19 mouse cellular contexts compared by ENCODE assay signal in genomic region chr10:105405856-105406527, GRCm38 (mm10).
"Had no signal": no experiment of that assay in that cellular context is flagged by ENCODE, and none has a peak within 500 bp of the region (broad histone marks: within the 10 kb centered on the region; RNA-seq: fewer than 3 reads in every experiment).

No protein-coding gene starts in this region.

- H3K36me3 ChIP-seq: midbrain, embryonic 10.5 days; midbrain, embryonic 12.5 days; neural tube, embryonic 15.5 days had no signal

- ATAC-seq: midbrain, embryonic 16.5 days had no signal

- H3K4me1 ChIP-seq: midbrain, embryonic 10.5 days had no signal

- H3K9me3 ChIP-seq: midbrain, embryonic 12.5 days; neural tube, embryonic 13.5 days; neural tube, embryonic 15.5 days had no signal

- H3K4me2 ChIP-seq: lung, embryonic 14.5 days; midbrain, embryonic 12.5 days; neural tube, embryonic 13.5 days; neural tube, embryonic 15.5 days had no signal

- H3K4me3 ChIP-seq: midbrain, embryonic 10.5 days; midbrain, embryonic 12.5 days; myocyte; neural tube, embryonic 13.5 days; neural tube, embryonic 15.5 days had no signal

- H3K9ac ChIP-seq: lung, embryonic 14.5 days; midbrain, embryonic 12.5 days; neural tube, embryonic 13.5 days; neural tube, embryonic 15.5 days had no signal

- H3K27ac ChIP-seq: midbrain, embryonic 10.5 days; midbrain, embryonic 12.5 days; neural tube, embryonic 13.5 days; neural tube, embryonic 15.5 days had no signal

- DNase-seq: lung, adult 18-20 months; lung, embryonic 14.5 days; lung, postnatal 10 days; lung, postnatal 4 days; midbrain, embryonic 14.5 days; retina, postnatal 1 day; right cerebral cortex, adult 18-20 months; right cerebral cortex, postnatal 25 days; right cerebral cortex, postnatal 4 days; spleen, adult 18-20 months; thymus, adult 2 months; thymus, postnatal 25 days; thymus, postnatal 4 days had no signal

- H3K27me3 ChIP-seq: midbrain, embryonic 12.5 days; neural tube, embryonic 13.5 days; neural tube, embryonic 15.5 days had no signal
